ENCODE assay signal across 27 mouse cellular contexts in genomic region chr14:77416358-77416757, GRCm38 (mm10).
A peak's percentile ranks its signal among the peaks of the same experiment; 100 is the strongest.
DNase-seq lines count a peak whose midpoint lies in the region; ATAC-seq and TF ChIP-seq lines count a peak whose summit lies in the region.
"Had no signal": no experiment of that assay in that cellular context is flagged by ENCODE, and none has a peak within 500 bp of the region (broad histone marks: within the 10 kb centered on the region; RNA-seq: fewer than 3 reads in every experiment).

No protein-coding gene starts in this region.

- peak; percentile 77 for DNase-seq in 416B (ENCODE audit: low read depth)
- DNase-seq in c-Kit-positive CD71-negative TER-119-negative erythroid progenitor cells, embryonic 14.5 days (ENCODE audit: low read depth): peak; percentile 6
- no peak for DNase-seq in adrenal gland, adult 18-20 months (ENCODE audit: low spot score in 2 of 2)
- no peak for DNase-seq in heart, adult 18-20 months
- DNase-seq in ovary, postnatal 10 days (ENCODE audit: low spot score): no peak
- DNase-seq: adrenal gland, adult 8-10 months; adrenal gland, postnatal 25 days; B cell, adult 2 months; cerebellum, adult 18-20 months; cerebellum, adult 9-10 months; cerebellum, postnatal 14 days; gastrocnemius, postnatal 36 days; heart, adult 11 months; kidney, adult 18-20 months had no signal

- no peak overlapping the region for H3K4me2 ChIP-seq in myocyte (ENCODE audit: low read depth)
- H3K4me2 ChIP-seq: embryonic facial prominence, embryonic 12.5 days; embryonic facial prominence, embryonic 15.5 days; heart, embryonic 13.5 days; hindbrain, embryonic 13.5 days had no signal

- no peaks in the 10 kb centered on the region for H3K79me2 ChIP-seq in myocyte (ENCODE audit: control insufficient read depth, insufficient read depth)

- no peak for TF ChIP-seq POLR2A in myocyte (IDR thresholded peaks at IDR 0.05; ENCODE audit: insufficient read length, low read depth)

- no peaks in the 10 kb centered on the region for H3K27me3 ChIP-seq in myocyte (ENCODE audit: control insufficient read depth, insufficient read depth, insufficient read length)
- H3K27me3 ChIP-seq: embryonic facial prominence, embryonic 12.5 days; embryonic facial prominence, embryonic 15.5 days; heart, embryonic 13.5 days; hindbrain, embryonic 13.5 days had no signal

- ATAC-seq in hematopoietic stem cell, adult 5-6 weeks (replicated peaks in 1 of 2; ENCODE audit: insufficient read depth in 1 of 2, low FRiP score in 2 of 2, low TSS enrichment in 1 of 2, low read depth in 1 of 2, poor library complexity in 2 of 2, severe bottlenecking in 2 of 2): peak; percentile 79 to 88
- ATAC-seq: CD4-positive, CD25-positive, alpha-beta regulatory T cell, adult 4 months; forebrain, embryonic 14.5 days; hindbrain, embryonic 16.5 days; inflammation-experienced regulatory T-cells, adult 6 months; intestine, embryonic 16.5 days had no signal

- no peaks in the 10 kb centered on the region for H3K36me3 ChIP-seq in myocyte (ENCODE audit: control insufficient read depth, insufficient read depth)
- H3K36me3 ChIP-seq: embryonic facial prominence, embryonic 12.5 days; embryonic facial prominence, embryonic 15.5 days; heart, embryonic 10.5 days; heart, embryonic 13.5 days; hindbrain, embryonic 10.5 days; hindbrain, embryonic 13.5 days had no signal

- no peak overlapping the region for H3K4me3 ChIP-seq in myocyte
- H3K4me3 ChIP-seq: embryonic facial prominence, embryonic 12.5 days; embryonic facial prominence, embryonic 15.5 days; heart, embryonic 10.5 days; heart, embryonic 13.5 days; hindbrain, embryonic 10.5 days; hindbrain, embryonic 13.5 days had no signal

- H3ac ChIP-seq in myocyte (ENCODE audit: control insufficient read depth, insufficient read length): no peak overlapping the region

TF ChIP-seq in myocyte, 11 proteins besides CTCF, POLR2A, EP300 and RAD21:
- TF ChIP-seq TCF12 (IDR thresholded peaks at IDR 0.05; ENCODE audit: insufficient read depth, poor library complexity, severe bottlenecking): peak; percentile 19
- TF ChIP-seq E2F4 (IDR thresholded peaks at IDR 0.05; ENCODE audit: insufficient read depth): no peak
- TF ChIP-seq TCF3 (IDR thresholded peaks at IDR 0.05; ENCODE audit: insufficient read length, low read depth): no peak
- TF ChIP-seq CEBPB (IDR thresholded peaks at IDR 0.05; ENCODE audit: insufficient read depth, poor library complexity, severe bottlenecking): 0 out of 2 replicates have a peak, but pooled peaks have one; percentile 34
- peak in 1 of 3 experiments; percentile 18 for TF ChIP-seq MYOD1 (IDR thresholded peaks at IDR 0.05; ENCODE audit: control insufficient read depth in 1 of 3, insufficient read length in 2 of 3, low read depth in 2 of 3)
- TF ChIP-seq MYOG (IDR thresholded peaks at IDR 0.05; ENCODE audit: control insufficient read depth in 1 of 3, insufficient read depth in 1 of 3, insufficient read length in 2 of 3, low read depth in 2 of 3): no peak
- no peak for TF ChIP-seq SRF (IDR thresholded peaks at IDR 0.05; ENCODE audit: control insufficient read depth, insufficient read length, low read depth)

Comparison
In these comparisons a context has a peak if more than half of its experiments do, and no peak if none do; other contexts are left out.
1. DNase-seq: peak in 416B (single experiment) and c-Kit-positive CD71-negative TER-119-negative erythroid progenitor cells, embryonic 14.5 days (single experiment); none in adrenal gland, adult 18-20 months (0 of 2), heart, adult 18-20 months (0 of 2) and ovary, postnatal 10 days (single experiment).